8 mouse cellular contexts compared by ENCODE assay signal in the genomic region with DNA sequence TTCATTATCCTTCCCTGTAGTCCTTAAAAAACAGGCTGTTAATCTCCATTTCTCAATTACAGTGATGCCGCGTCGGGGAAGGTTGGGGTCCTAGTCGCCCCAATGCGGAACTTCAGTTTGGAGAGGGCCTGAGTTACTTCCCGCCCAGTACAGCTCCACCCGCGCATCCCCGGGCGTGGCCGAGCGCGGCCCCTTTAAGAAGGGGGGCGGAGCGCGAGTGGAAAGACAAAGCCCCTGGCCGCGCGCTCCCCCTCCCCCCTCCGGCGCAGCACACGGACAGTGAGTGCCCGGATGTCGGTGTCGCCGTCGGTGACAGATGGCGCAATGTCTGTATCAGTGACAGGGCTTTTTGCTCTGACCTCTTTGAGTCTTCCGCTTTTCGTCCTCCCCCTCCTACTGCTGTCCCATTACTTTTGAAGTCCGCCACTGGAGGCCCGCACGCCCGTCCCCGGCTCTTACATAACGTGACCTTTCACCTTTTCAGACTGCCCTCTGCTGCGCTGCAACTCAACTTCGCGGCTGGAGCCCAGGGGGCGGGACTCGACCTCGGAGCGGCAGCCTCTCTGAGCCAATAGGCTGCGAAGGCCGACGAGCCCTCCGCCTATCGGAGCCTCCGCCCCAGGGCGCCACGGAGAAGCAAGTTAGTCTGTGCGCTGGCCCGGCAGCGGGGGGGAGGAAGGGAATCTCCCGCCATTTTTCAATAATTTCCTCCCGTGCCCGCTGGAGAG. TPM values are rescaled to one million over a fixed set of nuclear protein-coding genes. Genes with fewer than 3 reads are reported as not detected.
DNase-seq lines count a peak whose midpoint lies in the region; ATAC-seq and TF ChIP-seq lines count a peak whose summit lies in the region.

Gene Baz1b, plus strand, starts transcription at position 644 of the 728 bp plus-strand sequence.

- under 1% methylated on average over 57 of the region's 57 CpGs for WGBS in forebrain, embryonic 16.5 days
- WGBS in lung, embryonic 14.5 days, result under 1% methylated on average over 56 of the region's 57 CpGs
- under 1% methylated on average over 57 of the region's 57 CpGs for WGBS in olfactory bulb, adult 2 months
- WGBS in thymus, adult 2 months, result under 1% methylated on average over 57 of the region's 57 CpGs

- H3K4me3 ChIP-seq in G1E (ENCODE audit: low read depth, low read length), result peak within 1 kb of the TSS; percentile 97
- H3K4me3 ChIP-seq in forebrain, embryonic 16.5 days (replicated peaks; ENCODE audit: low read length), result peak within 1 kb of the TSS; percentile 96
- H3K4me3 ChIP-seq in layer of hippocampus, adult 2 months, result peak within 1 kb of the TSS; percentile 86
- H3K4me3 ChIP-seq in lung, embryonic 14.5 days (ENCODE audit: low read depth, low read length), result peak within 1 kb of the TSS; percentile 100
- H3K4me3 ChIP-seq in olfactory bulb, adult 2 months (ENCODE audit: insufficient read depth, low read depth, low read length), result peak within 1 kb of the TSS; percentile 88
- peak within 1 kb of the TSS; percentile 78 for H3K4me3 ChIP-seq in thymus, adult 2 months (ENCODE audit: control insufficient read depth, insufficient read depth, low read length)

- peaks cover 48% of the 10 kb centered on the region for H3K36me3 ChIP-seq in G1E (replicated peaks)
- H3K36me3 ChIP-seq in forebrain, embryonic 16.5 days (ENCODE audit: control insufficient read depth, insufficient read depth), result peaks cover 3% of the 10 kb centered on the region; the same call in 1 of the 2 replicates
- peaks cover 34% of the 10 kb centered on the region for H3K36me3 ChIP-seq in lung, embryonic 14.5 days (ENCODE audit: insufficient read depth)
- peaks cover 7% of the 10 kb centered on the region for H3K36me3 ChIP-seq in thymus, adult 2 months (ENCODE audit: control insufficient read depth, insufficient read depth, low read length)

- peak; percentile 49 for TF ChIP-seq POLR2A in olfactory bulb, adult 2 months (IDR thresholded peaks at IDR 0.05; ENCODE audit: insufficient read depth, low read depth, low read length)
- TF ChIP-seq POLR2A in thymus, adult 2 months (IDR thresholded peaks at IDR 0.05; ENCODE audit: control insufficient read depth, extremely low read depth, insufficient read depth, low read length, poor library complexity), result peak; percentile 64; the same call in 1 of the 2 replicates

- peak; percentile 93 for ATAC-seq in G1E (ENCODE audit: extremely low read depth, insufficient number of reproducible peaks, low FRiP score, poor library complexity, severe bottlenecking)
- peak; percentile 97 for ATAC-seq in forebrain, embryonic 16.5 days
- peak; percentile 98 for ATAC-seq in lung, embryonic 14.5 days (ENCODE audit: insufficient read depth)

- H3K9ac ChIP-seq in forebrain, embryonic 16.5 days (replicated peaks; ENCODE audit: low read depth, low read length), result peak within 1 kb of the TSS; percentile 97
- peak within 1 kb of the TSS; percentile 98 for H3K9ac ChIP-seq in lung, embryonic 14.5 days

- peak within 1 kb of the TSS; percentile 94 for H3K27ac ChIP-seq in forebrain, embryonic 16.5 days (ENCODE audit: low read length)
- peak within 1 kb of the TSS; percentile 96 for H3K27ac ChIP-seq in layer of hippocampus, adult 2 months
- H3K27ac ChIP-seq in lung, embryonic 14.5 days (ENCODE audit: low read depth), result peak within 1 kb of the TSS; percentile 98
- peak within 1 kb of the TSS; percentile 93 for H3K27ac ChIP-seq in olfactory bulb, adult 2 months (ENCODE audit: insufficient read depth, low read depth, low read length)
- H3K27ac ChIP-seq in thymus, adult 2 months (ENCODE audit: control insufficient read depth, insufficient read depth, low read length), result peak within 1 kb of the TSS; percentile 72

- peaks cover 6% of the 10 kb centered on the region for H3K9me3 ChIP-seq in G1E (replicated peaks)
- peaks cover 5% of the 10 kb centered on the region for H3K9me3 ChIP-seq in forebrain, embryonic 16.5 days (ENCODE audit: control insufficient read depth, low read length)
- no peaks in the 10 kb centered on the region for H3K9me3 ChIP-seq in lung, embryonic 14.5 days (ENCODE audit: low read depth, low read length)

- H3K4me2 ChIP-seq in forebrain, embryonic 16.5 days (ENCODE audit: low read length), result peak within 1 kb of the TSS; percentile 94
- peak within 1 kb of the TSS; percentile 84 for H3K4me2 ChIP-seq in lung, embryonic 14.5 days

- intact Hi-C loops in heart, postnatal 36 days (cut with DNase I), result loop anchor here (5.0 kb wide), 1 partner anchor 124 kb away; the partner anchor contains the start of genes Bud23 and Dnajc30

- TF ChIP-seq CTCF in G1E (IDR thresholded peaks at IDR 0.05; ENCODE audit: low read depth, low read length), result no peak
- no peak; the same call in 1 of the 2 replicates for TF ChIP-seq CTCF in layer of hippocampus, adult 2 months (conservative IDR thresholded peaks at IDR 0.05)
- TF ChIP-seq CTCF in lung, embryonic 14.5 days (IDR thresholded peaks at IDR 0.05; ENCODE audit: low read depth), result no peak
- no peak for TF ChIP-seq CTCF in olfactory bulb, adult 2 months (IDR thresholded peaks at IDR 0.05; ENCODE audit: insufficient read depth, low read depth, low read length)
- peak; percentile 26; the same call in 1 of the 2 replicates for TF ChIP-seq CTCF in thymus, adult 2 months (IDR thresholded peaks at IDR 0.05; ENCODE audit: borderline replicate concordance, control insufficient read depth, extremely low read depth, insufficient read depth, low read length, poor library complexity)

- peak; percentile 97 for DNase-seq in G1E (ENCODE audit: low spot score)
- DNase-seq in cerebellum, adult 18-20 months, result peak; percentile 98 to 100
- DNase-seq in heart, postnatal 36 days, result peak; percentile 95 to 96
- peak; percentile 97 to 98 for DNase-seq in layer of hippocampus, adult 2 months (ENCODE audit: low spot score in 2 of 2)
- peak; percentile 99 for DNase-seq in lung, embryonic 14.5 days
- peak; percentile 98 for DNase-seq in thymus, adult 2 months

- H3K27me3 ChIP-seq in G1E (ENCODE audit: insufficient read depth, low read length), result no peaks in the 10 kb centered on the region
- H3K27me3 ChIP-seq in forebrain, embryonic 16.5 days (replicated peaks; ENCODE audit: control insufficient read depth, insufficient read depth, low read length), result no peaks in the 10 kb centered on the region
- H3K27me3 ChIP-seq in lung, embryonic 14.5 days (ENCODE audit: insufficient read depth, low read length), result no peaks in the 10 kb centered on the region
- no peaks in the 10 kb centered on the region for H3K27me3 ChIP-seq in thymus, adult 2 months (ENCODE audit: control insufficient read depth, insufficient read depth, low read length)

- H3K4me1 ChIP-seq in G1E (ENCODE audit: insufficient read depth, low read depth, low read length), result peaks cover 30% of the 10 kb centered on the region
- peaks cover 27% of the 10 kb centered on the region for H3K4me1 ChIP-seq in forebrain, embryonic 16.5 days (replicated peaks; ENCODE audit: control insufficient read depth, insufficient read depth, low read length)
- H3K4me1 ChIP-seq in lung, embryonic 14.5 days (ENCODE audit: insufficient read depth), result peaks cover 9% of the 10 kb centered on the region
- H3K4me1 ChIP-seq in olfactory bulb, adult 2 months (ENCODE audit: control insufficient read depth, insufficient read depth, low read length), result peaks cover 8% of the 10 kb centered on the region
- H3K4me1 ChIP-seq in thymus, adult 2 months (replicated peaks; ENCODE audit: control insufficient read depth, insufficient read depth, low read length), result peaks cover 11% of the 10 kb centered on the region

RNA-seq across cellular contexts. Expression of gene Baz1b, which starts in this region (rescaled TPM):
- total RNA-seq in G1E (2014; fragmentation: Nextera tagmentation), result 223 and 232 TPM in 2 replicates
- total RNA-seq in G1E (2017), result 159 and 187 TPM in 2 replicates
- polyA plus RNA-seq in G1E (2012), result 65.7 and 67.9 TPM in 2 replicates
- polyA plus RNA-seq in forebrain, embryonic 16.5 days (2015; fragmentation: Nextera tagmentation; extraction: Ambion mirVana), result 34.4 and 39.4 TPM in 2 replicates
- total RNA-seq in heart, postnatal 36 days (2021), result 10 to 100 TPM; 41.4 to 43.0 TPM
- 10 to 100 TPM; 79.9 to 87.5 TPM for total RNA-seq in layer of hippocampus, adult 2 months (2021)
- polyA plus RNA-seq in lung, embryonic 14.5 days (2014; fragmentation: Nextera tagmentation; extraction: Ambion mirVana), result 68.9 and 70.9 TPM in 2 replicates
- 147 TPM in 1 of 2 replicates, not detected in the other for polyA plus RNA-seq in olfactory bulb, adult 2 months (2012; ENCODE audit: insufficient read depth, insufficient read length, low replicate concordance, missing spikeins)
- 56.1 and 68.7 TPM in 2 replicates for polyA plus RNA-seq in thymus, adult 2 months (2012; rRNA removed)

Comparison
In these comparisons a context has a peak if more than half of its experiments do, and no peak if none do; other contexts are left out.
1. Peak in every context shown above with its lines: DNase-seq, ATAC-seq, H3K4me3 ChIP-seq and H3K27ac ChIP-seq.